Mouse (Mus musculus) heart, adult 2 months (tissue): ENCODE measurements at regions not wholly inside any gene's neighbourhood (a gene's known extent, or its start where the extent isn't known, plus 50 kb on each side); places are given as distances from the start of the nearest gene placed in this dataset.

ENCODE experiments used
- DNase-seq, 2 experiments: peaks; one replicate each; pipeline ENCODE4 v3.0.0; 2021
- H3K27ac ChIP-seq: fragments of 200-600 bp; 2 replicates; pipeline ENCODE4 v1.8.1; 2022
- H3K27me3 ChIP-seq: fragments of 200-500 bp; 2 replicates; pipeline ENCODE4 v1.6.1; 2012; ENCODE audit warnings: mild to moderate bottlenecking, low read length, inconsistent platforms, mixed read lengths; ENCODE audit not compliant: control insufficient read depth, insufficient read depth
- H3K36me3 ChIP-seq: fragments of 200-500 bp; 2 replicates; pipeline ENCODE4 v1.6.1; 2012; ENCODE audit warnings: low read length, inconsistent platforms; ENCODE audit not compliant: control insufficient read depth, insufficient read depth
- H3K4me1 ChIP-seq: fragments of 200-500 bp; 2 replicates; pipeline ENCODE4 v1.6.1; 2011; ENCODE audit warnings: low read length; ENCODE audit not compliant: control insufficient read depth, insufficient read depth
- H3K4me3 ChIP-seq: fragments of 200-600 bp; 2 replicates; pipeline ENCODE4 v1.8.1; 2022
- H3K79me2 ChIP-seq: fragments of 200-500 bp; replicated peaks from 2 replicates; pipeline ENCODE4 v1.6.1; 2012; ENCODE audit warnings: mild to moderate bottlenecking, inconsistent platforms, low read length, moderate library complexity, mixed read lengths; ENCODE audit not compliant: control insufficient read depth, insufficient read depth
- H3K9ac ChIP-seq: fragments of 200-500 bp; 2 replicates; pipeline ENCODE4 v1.6.1; 2012; ENCODE audit warnings: low read depth, mild to moderate bottlenecking, control low read depth, inconsistent platforms, low read length, mixed read lengths
- CTCF ChIP-seq: fragments of 200-600 bp; IDR thresholded peaks from 2 replicates; pipeline ENCODE4 v1.8.1; 2022; ENCODE audit warnings: antibody characterized with exemption, mild to moderate bottlenecking, moderate library complexity
- EP300 ChIP-seq: fragments of 200-500 bp; IDR thresholded peaks from 2 replicates; pipeline ENCODE4 v1.6.1; 2011; ENCODE audit warnings: low read depth, low read length, control low read depth; ENCODE audit not compliant: insufficient read depth
- POLR2A ChIP-seq: fragments of 200-500 bp; IDR thresholded peaks from 2 replicates; pipeline ENCODE4 v1.6.1; 2011; ENCODE audit warnings: mild to moderate bottlenecking, low read depth, low read length, control low read depth; ENCODE audit not compliant: insufficient read depth
- WGBS: fragments of 180-500 bp; shearing (Covaris S2); methylation state at CpG from one replicate; pipeline ENCODE4 v1.1.7; 2018; 5-methylcytosine and 5-hydroxymethylcytosine counted together
- intact Hi-C: fragments of 180-260 bp; cut with DNase I; formaldehyde crosslinking; loops from one replicate; pipeline ENCODE4 v1.15.1; 2025

GRCm38 (mm10) chr6:66124292-66124691 lies 171.9 kb downstream of the 4930544G11Rik start:
- no peak overlapping the region for H3K4me3 ChIP-seq
- H3K27me3 ChIP-seq = no peaks in the 10 kb centered on the region
- H3K4me1 ChIP-seq = no peaks in the 10 kb centered on the region
- intact Hi-C loops = no loop called here
- H3K79me2 ChIP-seq = no peaks in the 10 kb centered on the region
- no peak overlapping the region for H3K27ac ChIP-seq
- TF ChIP-seq POLR2A = no peak
- no peak for TF ChIP-seq CTCF
- TF ChIP-seq EP300 = no peak
- 89% methylated on average over 1 of the region's 1 CpGs for WGBS
- no peaks in the 10 kb centered on the region for H3K36me3 ChIP-seq
- H3K9ac ChIP-seq = no peak overlapping the region
- DNase-seq = no peak

- Histone ChIP-seq H3K4me1 (no peaks in the 10 kb centered on the region), H3K79me2 (no peaks in the 10 kb centered on the region), H3K9ac (no peak overlapping the region), H3K27me3 (no peaks in the 10 kb centered on the region), H3K27ac (no peak overlapping the region), H3K4me3 (no peak overlapping the region), H3K36me3 (no peaks in the 10 kb centered on the region)
- TF ChIP-seq EP300 (no peak), POLR2A (no peak), CTCF (no peak)
- WGBS = 84% methylated on average over 3 of the region's 3 CpGs
- intact Hi-C loops = no loop called here
- no peak for DNase-seq
Observed at GRCm38 (mm10) chr6:66151786-66152185, 199.4 kb downstream of the 4930544G11Rik start.

DNA sequence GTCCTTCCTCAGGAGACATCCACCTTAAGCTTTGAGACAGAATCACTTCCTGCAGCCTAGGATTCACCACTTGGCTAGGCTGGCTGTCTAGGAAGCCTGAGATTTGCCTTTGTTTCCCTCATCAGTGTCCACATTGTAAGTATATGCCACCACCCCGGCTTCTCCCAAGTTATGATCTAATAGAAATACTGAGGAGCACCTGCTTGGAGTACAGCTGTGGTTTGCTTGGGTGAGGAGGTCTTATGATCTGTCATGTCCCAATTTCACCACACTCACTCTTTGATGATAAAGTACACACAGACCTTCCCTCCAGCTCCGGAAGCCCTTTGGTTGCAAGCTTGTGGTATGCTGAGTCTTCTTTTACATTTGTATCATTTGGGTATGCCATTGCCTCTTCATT lies 202.4 kb downstream of the 4930544G11Rik start:
- intact Hi-C loops = no loop called here
- WGBS = 82% methylated on average over 2 of the region's 2 CpGs
- H3K4me3 ChIP-seq = no peak overlapping the region
- H3K79me2 ChIP-seq = no peaks in the 10 kb centered on the region
- no peaks in the 10 kb centered on the region for H3K27me3 ChIP-seq
- DNase-seq = no peak
- H3K36me3 ChIP-seq = no peaks in the 10 kb centered on the region
- no peak overlapping the region for H3K27ac ChIP-seq
- H3K4me1 ChIP-seq = no peaks in the 10 kb centered on the region
- no peak overlapping the region for H3K9ac ChIP-seq
- TF ChIP-seq CTCF = no peak
- TF ChIP-seq POLR2A = no peak
- TF ChIP-seq EP300 = no peak

DNA sequence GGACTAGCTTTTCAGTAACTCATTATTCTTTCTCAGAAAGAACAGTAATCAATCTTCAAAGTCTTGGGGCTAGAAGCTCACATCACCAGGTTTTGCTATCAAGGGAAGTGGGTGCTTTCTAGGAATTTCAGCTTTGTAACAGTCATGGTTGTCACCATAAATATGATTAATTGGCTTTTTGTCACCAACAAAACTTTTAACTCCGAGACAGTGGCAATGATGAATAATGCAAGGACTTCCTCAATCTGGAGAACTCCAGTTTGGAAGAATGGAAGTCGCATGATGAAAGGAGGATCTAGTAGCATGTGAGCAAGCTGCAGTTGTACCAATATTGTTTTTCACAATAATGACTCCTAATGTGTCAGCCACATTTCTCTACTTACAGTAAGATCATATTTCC lies 208.4 kb downstream of the 4930544G11Rik start:
- TF ChIP-seq EP300 = no peak
- TF ChIP-seq CTCF = no peak
- TF ChIP-seq POLR2A = no peak
- Histone ChIP-seq H3K79me2 (no peaks in the 10 kb centered on the region), H3K4me3 (no peak overlapping the region), H3K9ac (no peak overlapping the region), H3K27me3 (no peaks in the 10 kb centered on the region), H3K4me1 (no peaks in the 10 kb centered on the region), H3K27ac (no peak overlapping the region), H3K36me3 (no peaks in the 10 kb centered on the region)
- intact Hi-C loops = no loop called here
- WGBS = 68% methylated on average over 2 of the region's 2 CpGs
- no peak for DNase-seq

- no peak overlapping the region for H3K9ac ChIP-seq
- intact Hi-C loops = no loop called here
- no peaks in the 10 kb centered on the region for H3K79me2 ChIP-seq
- no peak overlapping the region for H3K27ac ChIP-seq
- WGBS = 36% methylated on average over 3 of the region's 3 CpGs
- no peak overlapping the region for H3K4me3 ChIP-seq
- DNase-seq = no peak
- H3K27me3 ChIP-seq = no peaks in the 10 kb centered on the region
- no peak for TF ChIP-seq CTCF
- no peak for TF ChIP-seq EP300
- TF ChIP-seq POLR2A = no peak
- no peaks in the 10 kb centered on the region for H3K4me1 ChIP-seq
- H3K36me3 ChIP-seq = no peaks in the 10 kb centered on the region
Observed at GRCm38 (mm10) chr6:66168913-66169312, 216.5 kb downstream of the 4930544G11Rik start.

GRCm38 (mm10) chr6:66197990-66198389 lies 245.6 kb downstream of the 4930544G11Rik start:
- 83% methylated on average over 1 of the region's 1 CpGs for WGBS
- H3K4me3 ChIP-seq = no peak overlapping the region
- DNase-seq = no peak
- H3K27ac ChIP-seq = no peak overlapping the region
- H3K27me3 ChIP-seq = no peaks in the 10 kb centered on the region
- TF ChIP-seq EP300 (no peak), CTCF (no peak), POLR2A (no peak)
- no peaks in the 10 kb centered on the region for H3K4me1 ChIP-seq
- intact Hi-C loops = no loop called here
- H3K79me2 ChIP-seq = no peaks in the 10 kb centered on the region
- no peak overlapping the region for H3K9ac ChIP-seq
- H3K36me3 ChIP-seq = no peaks in the 10 kb centered on the region
